In genomic region chr13:85692374-85692773, GRCm38 (mm10) we compare ENCODE assay signal across 21 mouse cellular contexts.
"Had no signal": no experiment of that assay in that cellular context is flagged by ENCODE, and none has a peak within 500 bp of the region (broad histone marks: within the 10 kb centered on the region; RNA-seq: fewer than 3 reads in every experiment).

No protein-coding gene starts in this region.

- H3K4me1 ChIP-seq: intestine, embryonic 15.5 days; limb, embryonic 12.5 days; limb, embryonic 15.5 days; midbrain, embryonic 10.5 days; neural tube, embryonic 12.5 days; neural tube, embryonic 15.5 days had no signal

- H3K36me3 ChIP-seq: intestine, embryonic 15.5 days; limb, embryonic 12.5 days; limb, embryonic 15.5 days; midbrain, embryonic 10.5 days; neural tube, embryonic 12.5 days; neural tube, embryonic 15.5 days had no signal

- H3K4me2 ChIP-seq: intestine, embryonic 15.5 days; limb, embryonic 12.5 days; limb, embryonic 15.5 days; liver, embryonic 11.5 days; neural tube, embryonic 12.5 days; neural tube, embryonic 15.5 days had no signal

- H3K27me3 ChIP-seq: intestine, embryonic 15.5 days; limb, embryonic 12.5 days; limb, embryonic 15.5 days; neural tube, embryonic 12.5 days; neural tube, embryonic 15.5 days had no signal

- H3K9me3 ChIP-seq: intestine, embryonic 15.5 days; limb, embryonic 12.5 days; limb, embryonic 15.5 days; midbrain, embryonic 10.5 days; neural tube, embryonic 12.5 days; neural tube, embryonic 15.5 days had no signal

- H3K9ac ChIP-seq: intestine, embryonic 15.5 days; limb, embryonic 12.5 days; limb, embryonic 15.5 days; liver, embryonic 14.5 days; liver, postnatal 0 days; neural tube, embryonic 12.5 days; neural tube, embryonic 15.5 days had no signal

- ATAC-seq: intestine, embryonic 15.5 days; liver, postnatal 0 days had no signal

- H3K4me3 ChIP-seq: intestine, embryonic 15.5 days; limb, embryonic 12.5 days; limb, embryonic 15.5 days; midbrain, embryonic 10.5 days; neural tube, embryonic 12.5 days; neural tube, embryonic 15.5 days had no signal

- DNase-seq: kidney, adult 18-20 months; kidney, adult 9 months; kidney, postnatal 14 days; kidney, postnatal 4 days; left cerebral cortex, postnatal 4 days; liver, postnatal 0 days; midbrain, embryonic 14.5 days; right cerebral cortex, adult 18-20 months; right cerebral cortex, postnatal 14 days; right cerebral cortex, postnatal 4 days; thymus, postnatal 25 days had no signal

- H3K27ac ChIP-seq: intestine, embryonic 15.5 days; limb, embryonic 12.5 days; limb, embryonic 15.5 days; liver, embryonic 14.5 days; macrophage; midbrain, embryonic 10.5 days; neural tube, embryonic 12.5 days; neural tube, embryonic 15.5 days; stomach, postnatal 0 days had no signal
